Mouse (Mus musculus): ENCODE measurements around the gene Olfr146.

Olfr146 gene

DNA sequence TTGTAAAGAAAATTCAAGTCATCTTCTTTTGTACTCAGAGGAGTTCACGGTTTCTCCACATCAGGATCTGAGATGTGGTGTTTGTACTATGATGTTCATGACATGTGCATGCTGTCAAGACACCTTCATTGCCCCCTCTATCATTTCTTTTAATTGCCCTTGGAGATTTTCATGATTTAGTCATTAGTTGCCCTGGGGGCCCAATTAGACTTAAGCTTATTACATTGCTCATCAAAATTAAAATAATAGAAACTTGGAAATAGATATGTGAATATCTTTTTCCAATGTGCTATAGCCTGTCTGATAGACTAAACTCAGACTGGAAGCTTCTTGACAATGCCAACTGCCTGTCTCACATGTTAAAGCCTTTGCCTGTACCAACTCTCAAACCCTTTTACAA is at the start of gene Olfr146:
Gene Olfr146 (minus strand): TSS at position 101 of the 400 bp plus-strand sequence.
- DNase-seq: no peak

DNA sequence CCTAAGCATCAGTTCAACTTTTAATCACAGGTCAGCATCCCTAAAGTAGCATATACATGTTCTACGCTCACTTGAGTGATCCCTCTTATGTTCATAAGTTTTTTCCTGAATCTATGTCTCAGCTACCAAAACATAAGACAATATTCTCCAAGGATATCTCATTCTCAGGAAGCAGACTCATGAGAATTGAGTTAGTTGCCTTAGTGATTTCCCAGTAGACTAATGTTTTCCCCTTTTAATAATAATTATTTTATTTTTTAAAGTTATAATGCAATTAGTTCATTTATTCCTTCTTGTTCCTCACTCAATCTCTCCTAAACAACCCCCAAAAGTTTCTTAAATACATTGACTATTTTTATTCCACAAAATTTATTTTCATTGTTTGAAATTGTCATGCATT is 41.7 kb upstream of the Olfr146 start, which contains the start of gene Olfr937:
Gene Olfr937 (minus strand): TSS at position 101 of the 400 bp plus-strand sequence.
- DNase-seq: no peak

DNA sequence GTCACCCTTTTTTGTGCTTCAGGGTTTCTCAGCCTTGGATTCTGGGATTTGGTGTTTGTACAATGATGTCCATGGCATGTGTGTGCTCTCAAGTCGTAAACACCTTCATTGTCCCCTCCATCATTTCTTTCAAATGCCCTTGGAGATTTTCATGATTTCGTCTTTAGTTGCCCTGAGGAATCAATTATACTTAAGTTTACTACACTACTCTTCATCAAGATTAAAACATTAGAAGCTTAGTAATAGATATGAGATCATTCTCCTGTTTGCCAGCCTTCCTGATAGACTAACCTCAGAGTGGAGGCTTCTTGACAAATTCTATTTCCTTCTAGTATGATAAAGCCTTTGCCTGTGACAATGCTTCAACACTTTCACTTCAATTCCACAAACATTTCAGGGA is 23.6 kb downstream of the Olfr146 start, which contains the start of gene Olfr935:
Gene Olfr935 (minus strand): TSS at position 101 of the 400 bp plus-strand sequence.
- no peak for DNase-seq

DNA sequence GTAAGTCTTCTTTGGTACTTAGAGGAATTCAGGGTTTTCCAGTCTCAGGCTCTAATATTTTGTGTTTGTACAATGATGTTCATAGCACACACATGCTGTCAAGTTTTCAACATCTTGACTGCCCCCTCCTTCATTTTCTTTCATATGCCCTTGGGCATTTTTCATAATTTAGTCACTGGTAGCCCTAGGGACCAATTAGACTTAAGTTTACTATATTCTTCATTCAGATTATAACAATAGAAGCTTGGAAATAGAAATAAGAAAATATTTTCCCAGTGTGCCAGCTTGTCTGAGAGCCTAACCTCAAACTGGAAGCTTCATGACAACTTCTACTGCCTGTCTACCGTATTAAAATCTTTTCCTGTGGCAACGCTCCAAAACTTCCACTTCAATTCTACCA is 35.0 kb downstream of the Olfr146 start, which contains the start of gene Olfr934:
Gene Olfr934 (minus strand): TSS at position 101 of the 400 bp plus-strand sequence.
- DNase-seq: no peak

DNA sequence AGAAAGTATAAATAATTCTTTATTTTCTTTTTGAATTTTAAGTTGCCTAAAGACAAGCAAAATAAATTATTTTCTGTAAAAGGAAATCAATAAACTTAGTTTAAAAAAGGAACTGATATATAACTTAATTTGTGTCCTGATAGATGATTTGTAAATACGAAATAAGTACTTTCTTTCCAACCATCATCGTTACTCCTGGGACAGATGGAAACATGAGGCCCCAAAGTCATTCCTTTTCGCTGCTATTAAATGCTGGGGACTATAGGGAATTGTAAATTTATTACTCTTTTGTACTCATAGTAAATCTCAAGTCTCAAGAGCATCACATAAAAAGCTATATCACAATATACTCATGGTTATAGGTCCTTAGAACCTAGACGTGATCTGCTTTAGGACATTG is 51.2 kb downstream of the Olfr146 start, which contains the start of gene Olfr933:
Gene Olfr933 (plus strand): TSS at position 301 of the 400 bp plus-strand sequence.
- DNase-seq: no peak
